Mouse (Mus musculus): ENCODE results near the gene Gm10337.

Gene Gm10337

GRCm38 (mm10) chr15:102503447-102503846 lies at the start of gene Gm10337:
Gm10337 (plus strand) TSS chr15:102503722.
- no peak for DNase-seq

DNA sequence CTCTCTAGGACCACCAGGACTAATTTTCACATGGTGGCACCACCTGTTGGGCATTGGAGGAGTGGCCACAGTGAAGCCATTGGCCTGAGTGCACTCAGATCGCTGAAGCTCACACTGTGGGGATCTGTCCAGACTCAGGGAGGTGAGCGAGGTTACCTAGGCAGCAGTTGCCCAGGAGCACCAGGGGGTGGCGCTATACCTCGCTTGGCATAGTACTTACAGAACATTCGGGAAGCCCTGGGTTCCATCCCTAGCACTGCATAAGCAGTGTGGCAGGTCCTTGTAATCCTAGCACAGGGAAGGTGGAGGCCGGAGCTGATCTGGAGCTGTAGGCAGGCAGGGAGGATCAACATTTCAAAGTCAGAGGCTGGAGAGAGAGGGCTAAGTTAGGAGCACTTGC lies 47.5 kb upstream of the Gm10337 start:
- peak; percentile 58 for DNase-seq

DNA sequence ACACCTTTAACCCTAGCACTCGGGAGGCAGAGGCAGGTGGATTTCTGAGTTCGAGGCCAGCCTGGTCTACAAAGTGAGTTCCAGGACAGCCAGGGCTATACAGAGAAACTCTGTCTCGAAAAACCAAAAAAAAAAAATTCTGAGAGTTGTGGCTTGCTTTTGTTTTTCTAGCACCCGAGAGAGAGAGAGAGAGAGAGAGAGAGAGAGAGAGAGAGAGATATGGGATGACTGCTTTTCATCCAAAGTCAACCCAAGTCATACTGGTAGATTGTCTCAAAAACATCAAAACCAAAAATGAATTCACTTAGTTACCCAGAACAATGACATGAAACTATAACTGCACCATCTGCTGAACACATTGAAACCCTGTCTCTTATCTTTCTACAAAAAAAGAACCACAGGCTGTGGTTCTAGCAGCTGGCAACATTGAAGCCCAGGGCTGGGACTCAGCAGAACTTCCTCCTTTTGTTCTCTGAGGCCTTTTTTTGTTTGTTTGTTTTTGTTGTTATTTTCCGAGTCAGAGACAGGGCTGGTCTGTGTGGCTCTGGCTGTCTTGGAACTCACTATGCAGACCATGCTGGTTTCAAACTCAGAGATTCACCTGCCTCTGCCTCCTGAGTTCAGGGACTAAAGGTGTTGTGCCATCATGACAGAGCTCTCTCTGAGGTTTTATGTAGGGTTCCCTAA lies 45.3 kb upstream of the Gm10337 start:
- DNase-seq, result peak; percentile 33 to 45

DNA sequence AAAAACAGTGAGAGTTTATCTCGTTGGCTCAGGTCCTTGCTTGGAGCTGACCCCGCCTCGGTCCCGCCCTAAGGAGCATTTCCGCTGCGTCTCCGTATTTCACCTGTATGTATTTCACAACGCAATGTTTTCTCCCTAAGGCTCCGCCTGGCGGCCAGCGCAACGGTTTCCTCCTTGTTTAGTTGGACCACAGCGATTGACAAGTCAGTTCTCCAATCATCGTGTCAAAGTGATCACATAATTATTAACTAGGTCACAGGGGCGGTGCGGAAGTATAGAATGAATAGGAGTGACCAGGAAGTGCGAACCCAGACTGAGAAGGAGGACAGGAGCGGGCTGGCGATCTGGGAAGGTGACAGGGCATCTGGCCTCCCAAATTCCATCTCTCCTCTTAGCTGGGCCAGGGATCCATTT lies 44.6 kb upstream of the Gm10337 start, which contains the start of gene Prr13:
Gene Prr13 (plus strand): TSS at position 125 of the 414 bp plus-strand sequence.
- DNase-seq, result peak; percentile 88 to 91

GRCm38 (mm10) chr15:102459381-102459780 lies 44.1 kb upstream of the Gm10337 start:
- DNase-seq, result no peak

DNA sequence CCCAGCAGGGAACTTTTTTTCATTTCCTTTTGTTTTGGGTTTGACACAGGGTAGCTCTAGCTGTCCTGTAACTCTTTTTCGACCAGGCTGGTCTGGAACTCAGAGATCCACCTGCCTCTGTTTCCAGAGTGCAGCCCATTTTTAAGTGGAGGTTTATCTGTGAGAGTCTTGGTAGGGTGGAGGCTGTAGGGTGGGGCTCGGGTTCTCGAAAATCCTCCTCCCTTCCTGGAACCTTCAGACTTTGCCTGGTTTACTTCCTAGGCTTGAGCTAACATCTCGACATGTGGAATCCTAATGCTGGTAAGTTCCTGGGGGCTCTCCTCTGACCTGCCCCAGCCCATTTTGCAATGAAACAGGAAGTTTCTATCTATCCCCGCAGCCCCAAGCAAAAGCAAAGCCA lies 43.7 kb upstream of the Gm10337 start:
- DNase-seq, result no peak

DNA sequence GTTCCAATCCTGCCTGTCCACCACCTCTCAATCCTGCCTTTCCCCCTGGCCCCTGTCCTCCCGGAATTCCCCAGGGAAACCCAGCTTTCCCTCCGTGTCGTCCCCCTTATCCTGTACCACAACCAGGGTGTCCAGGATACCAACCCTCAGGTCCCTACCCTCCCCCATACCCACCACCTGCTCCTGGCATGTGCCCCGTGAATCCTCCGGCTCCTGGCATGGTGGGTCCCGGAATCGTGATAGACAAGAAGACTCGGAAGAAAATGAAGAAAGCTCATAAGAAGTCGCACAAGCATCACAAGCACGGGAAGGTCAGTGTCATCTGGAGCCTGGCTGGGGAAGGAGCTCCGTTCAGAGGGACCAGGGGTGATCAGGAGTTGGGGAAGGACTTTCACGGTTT lies 43.1 kb upstream of the Gm10337 start:
- no peak for DNase-seq

GRCm38 (mm10) chr15:102460971-102461370 lies 42.6 kb upstream of the Gm10337 start:
- DNase-seq, result no peak

DNA sequence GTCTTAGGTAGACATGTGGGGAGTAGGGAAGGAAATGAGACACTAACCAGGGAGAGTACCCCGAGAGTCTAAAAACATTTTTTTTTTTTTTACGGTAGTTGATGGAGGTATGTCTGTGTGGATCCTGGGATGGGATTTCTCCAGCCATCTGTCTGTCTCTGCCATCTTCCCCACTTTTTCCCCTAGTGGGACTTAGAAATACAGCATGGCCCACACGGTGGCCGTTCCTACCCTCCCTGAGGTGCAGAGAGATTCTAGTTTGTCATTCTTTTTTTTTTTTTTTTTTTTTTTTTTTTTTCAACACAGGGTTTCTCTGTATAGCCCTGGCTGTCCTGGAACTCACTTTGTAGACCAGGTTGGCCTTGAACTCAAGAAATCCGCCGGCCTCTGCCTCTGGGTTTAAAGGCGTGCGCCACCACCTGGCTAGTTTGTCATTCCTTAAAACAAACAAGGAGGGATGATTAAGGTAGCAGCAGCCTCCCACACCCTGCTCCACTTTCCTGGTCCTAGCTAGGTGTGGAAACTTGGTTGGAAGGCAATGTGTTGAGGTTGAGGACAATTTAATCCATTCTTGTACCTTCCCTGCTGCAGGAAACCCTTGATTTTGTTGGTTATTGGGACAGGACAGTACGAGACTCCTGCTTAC lies 42.0 kb upstream of the Gm10337 start:
- DNase-seq, result no peak

GRCm38 (mm10) chr15:102463666-102464065 lies 39.9 kb upstream of the Gm10337 start:
- peak; percentile 38 to 48 for DNase-seq

DNA sequence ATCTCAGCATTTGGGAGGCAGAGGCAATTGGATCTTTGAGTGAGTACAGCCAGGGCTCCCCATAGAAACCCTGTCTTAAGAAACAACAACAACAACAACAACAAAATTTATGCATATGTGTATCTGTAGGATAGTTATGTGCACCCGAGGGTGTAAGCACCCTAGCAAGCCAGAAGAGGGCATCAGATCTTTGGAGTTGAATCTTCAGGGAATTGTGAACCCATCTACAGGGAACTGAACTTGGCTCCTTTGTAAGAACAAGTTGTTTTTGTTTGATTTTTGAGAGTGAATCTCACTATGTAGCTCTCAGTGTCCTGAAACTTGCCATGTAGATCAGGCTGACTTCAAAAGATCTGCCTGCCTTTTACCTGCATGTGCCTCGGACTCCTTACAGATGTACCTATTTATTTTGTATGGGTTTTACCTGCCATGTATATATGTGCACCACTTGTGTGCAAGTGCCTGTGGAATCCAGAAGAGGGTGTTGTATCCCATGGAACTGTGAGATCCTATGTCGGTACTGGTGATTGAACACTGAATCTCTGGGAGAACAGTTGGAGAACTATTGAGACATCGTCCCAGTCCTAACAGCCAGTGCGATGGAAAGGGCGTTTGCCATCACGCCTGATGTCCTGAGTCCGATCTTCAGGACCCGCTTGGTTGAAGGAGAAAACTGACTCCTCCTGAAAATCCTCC lies 34.7 kb upstream of the Gm10337 start:
- DNase-seq, result no peak

GRCm38 (mm10) chr15:102470183-102470604 lies 33.3 kb upstream of the Gm10337 start, which contains the start of gene Pcbp2:
Pcbp2 (plus strand) TSS chr15:102470539.
- peak; percentile 95 for DNase-seq

- DNase-seq, result peak; percentile 78 to 82
Observed at GRCm38 (mm10) chr15:102470605-102471294, 32.8 kb upstream of the Gm10337 start.

- DNase-seq, result no peak
Observed at GRCm38 (mm10) chr15:102471295-102471645, 32.3 kb upstream of the Gm10337 start.

DNA sequence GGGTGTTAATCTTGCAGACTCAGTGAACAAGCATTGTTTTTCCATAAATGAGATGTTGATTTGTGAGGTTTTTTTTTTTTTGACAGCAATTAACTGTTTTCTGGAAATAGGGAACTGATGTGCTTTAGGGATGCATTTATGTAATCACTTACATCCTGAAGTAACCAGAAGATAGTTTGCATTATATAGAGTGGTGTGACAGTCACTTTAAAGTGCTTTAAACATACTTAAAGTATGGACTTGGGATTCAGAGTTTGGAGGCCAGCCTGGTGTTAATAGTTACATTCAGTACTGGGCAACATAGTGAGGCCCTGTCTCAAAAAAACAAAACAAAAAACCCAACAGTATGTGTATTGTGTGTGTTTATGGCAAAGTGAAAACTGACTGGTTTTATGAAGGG lies 31.8 kb upstream of the Gm10337 start:
- no peak for DNase-seq

DNA sequence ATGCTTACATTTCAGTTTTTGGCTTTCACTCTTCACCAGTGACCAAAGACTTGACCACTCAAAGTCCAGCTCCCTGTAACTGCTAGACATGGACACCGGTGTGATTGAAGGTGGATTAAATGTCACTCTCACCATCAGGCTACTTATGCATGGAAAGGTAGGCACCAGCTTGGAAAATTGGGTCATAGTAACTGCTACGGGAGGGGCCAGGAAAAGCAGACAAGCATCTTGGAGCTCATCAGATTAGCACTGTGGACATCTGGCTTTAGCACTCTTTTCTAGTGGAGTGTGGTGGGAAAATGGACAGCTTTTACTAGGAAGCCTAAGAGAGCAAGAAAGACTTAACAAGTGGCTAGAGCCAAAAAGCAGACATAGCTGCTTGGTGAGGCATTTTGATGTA lies 30.3 kb upstream of the Gm10337 start:
- DNase-seq, result no peak

DNA sequence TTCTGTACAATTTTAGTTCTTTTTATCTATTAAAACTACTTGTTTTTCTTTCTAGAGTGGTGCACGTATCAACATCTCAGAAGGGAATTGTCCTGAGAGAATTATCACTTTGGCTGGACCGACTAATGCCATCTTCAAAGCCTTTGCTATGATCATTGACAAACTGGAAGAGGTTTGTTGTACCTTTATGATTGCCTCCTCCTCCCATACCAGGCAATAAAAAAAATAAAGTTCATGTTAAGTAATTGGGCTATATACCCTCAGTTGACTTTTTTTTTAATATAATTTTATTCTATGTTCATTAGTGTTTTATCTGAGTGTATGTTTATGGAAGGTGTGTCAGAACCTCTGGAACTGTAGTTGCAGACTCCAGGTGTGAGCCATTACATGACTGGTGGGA lies 29.0 kb upstream of the Gm10337 start:
- no peak for DNase-seq

DNA sequence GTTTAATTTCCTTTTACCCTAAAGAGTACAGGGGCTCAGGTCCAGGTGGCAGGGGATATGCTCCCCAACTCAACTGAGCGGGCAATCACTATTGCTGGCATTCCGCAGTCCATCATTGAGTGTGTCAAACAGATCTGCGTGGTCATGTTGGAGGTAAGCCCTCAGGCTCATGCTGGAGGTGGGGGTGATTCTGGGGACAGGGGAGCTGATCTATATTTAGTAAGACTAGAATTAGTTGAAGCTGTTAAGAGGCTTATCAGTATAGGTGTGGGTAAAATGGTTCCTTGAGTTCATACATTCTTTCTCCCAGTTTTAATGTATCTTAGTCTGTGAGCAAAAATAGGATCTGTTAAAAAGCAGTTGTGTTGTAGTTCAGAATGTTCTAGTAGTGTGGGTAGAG lies 20.4 kb upstream of the Gm10337 start:
- DNase-seq, result no peak

- no peak for DNase-seq
Observed at GRCm38 (mm10) chr15:102485853-102486252, 17.7 kb upstream of the Gm10337 start.

GRCm38 (mm10) chr15:102487664-102488063 lies 15.9 kb upstream of the Gm10337 start:
- no peak for DNase-seq

GRCm38 (mm10) chr15:102498322-102498721 lies 5.2 kb upstream of the Gm10337 start:
- DNase-seq, result no peak

GRCm38 (mm10) chr15:102499370-102499769 lies 4.2 kb upstream of the Gm10337 start:
- no peak for DNase-seq

DNA sequence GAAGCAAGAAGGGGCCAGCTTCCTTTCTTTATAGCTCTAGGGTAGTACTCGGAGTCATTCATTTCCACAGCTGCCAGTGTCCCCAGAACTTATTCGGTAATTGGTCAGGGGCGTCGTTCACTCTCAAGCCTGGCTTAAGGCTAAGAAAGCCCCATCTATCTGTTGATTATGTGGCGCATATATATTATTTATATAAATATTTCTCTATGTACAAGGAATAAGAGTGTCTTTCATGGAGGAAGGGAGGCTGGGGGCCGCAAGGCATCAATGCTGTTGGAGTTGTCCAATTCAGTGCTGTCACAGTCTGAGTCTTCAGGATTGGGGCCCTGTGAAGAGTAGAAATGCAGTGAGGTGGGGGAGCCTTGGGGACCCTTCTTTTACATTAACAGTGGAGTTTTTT lies 3.7 kb upstream of the Gm10337 start:
- DNase-seq, result no peak
